Mouse (Mus musculus): ENCODE data around the gene Ly9.

The Ly9 gene

DNA sequence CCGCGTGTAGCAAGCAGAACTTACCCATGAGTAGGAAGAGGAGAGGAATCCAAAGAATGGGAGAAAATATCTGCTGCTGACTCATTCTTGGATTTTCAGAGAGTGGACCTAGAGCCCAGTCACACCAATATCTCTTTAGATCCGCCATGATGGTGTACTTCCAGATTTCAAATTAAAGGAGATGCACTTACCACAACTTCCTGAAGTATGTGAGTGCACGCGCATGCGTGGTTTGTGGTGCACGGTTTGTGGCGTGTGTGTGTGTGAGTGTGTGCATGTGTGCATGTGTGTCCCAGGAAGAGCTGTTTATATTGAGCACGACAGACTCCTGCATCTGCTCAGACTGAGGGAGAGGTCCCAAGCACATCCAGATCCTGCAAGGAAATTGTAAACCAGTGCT is at the start of gene Ly9:
Gene Ly9 (minus strand): TSS at position 235 of the 400 bp plus-strand sequence.
- no peak for DNase-seq (ENCODE audit: low spot score)

DNA sequence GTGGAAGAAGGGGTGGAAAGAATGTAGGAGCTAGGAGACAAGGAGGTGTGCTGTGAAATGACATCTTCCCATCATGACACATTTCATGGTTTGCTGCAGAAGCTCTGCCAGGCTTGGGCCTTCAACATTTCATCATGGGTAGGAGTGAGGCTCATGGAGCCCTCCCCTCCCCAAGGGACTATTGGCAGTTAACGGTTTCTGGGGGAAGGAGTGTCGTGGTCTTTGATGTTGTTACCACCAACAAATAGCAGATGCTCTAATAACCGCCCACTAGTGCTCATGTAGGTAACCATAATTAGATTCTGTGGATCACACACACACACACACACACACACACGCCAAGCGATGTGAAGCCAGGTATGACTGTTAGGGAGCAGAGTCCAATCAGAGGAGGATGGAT is 45.5 kb upstream of the Ly9 start, which contains the start of gene Slamf7:
Gene Slamf7 (minus strand): TSS at position 302 of the 400 bp plus-strand sequence.
- DNase-seq (ENCODE audit: low spot score), result no peak

DNA sequence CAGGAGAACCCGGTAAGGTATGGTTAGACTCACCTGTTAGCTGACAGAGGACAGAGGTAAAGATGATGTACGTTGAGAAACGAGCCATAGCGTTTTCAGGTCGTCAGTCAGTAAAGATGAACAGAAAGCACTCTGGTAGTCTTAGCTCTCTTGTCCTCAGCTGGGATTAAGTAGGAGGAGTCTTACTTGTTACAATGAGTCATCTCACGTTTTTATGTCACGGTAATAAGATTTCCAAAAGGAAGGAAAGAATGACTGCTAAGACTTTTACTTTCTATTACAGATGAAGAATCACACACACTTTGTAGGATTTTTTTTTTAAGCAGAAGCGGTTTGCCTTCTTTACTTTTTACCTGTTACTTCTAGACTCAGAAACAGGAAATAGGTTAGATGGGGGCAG is 41.6 kb upstream of the Ly9 start:
- DNase-seq (ENCODE audit: low spot score), result no peak

DNA sequence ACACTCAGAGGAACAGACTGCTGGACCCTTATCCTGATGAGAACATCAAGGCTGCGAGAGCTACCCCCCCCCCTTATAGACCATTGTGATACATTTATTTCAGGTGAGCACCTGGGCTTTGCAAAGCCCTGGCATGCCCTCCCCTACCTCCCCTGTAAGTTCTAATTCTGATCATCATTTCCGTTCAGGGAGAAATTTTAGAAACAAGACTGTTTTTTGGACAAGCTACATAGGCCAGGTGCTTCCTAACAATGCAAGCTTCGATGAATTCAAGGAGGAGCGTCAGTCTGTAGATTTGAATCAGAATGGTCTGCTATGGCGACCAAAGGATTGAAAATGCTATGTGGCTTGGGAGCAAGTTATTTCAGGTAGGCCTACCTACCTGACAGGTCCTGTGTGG is 40.5 kb upstream of the Ly9 start:
- DNase-seq (ENCODE audit: low spot score), result no peak

GRCm38 (mm10) chr1:171646429-171646940 is 39.3 kb upstream of the Ly9 start:
- DNase-seq (ENCODE audit: low spot score), result no peak

DNA sequence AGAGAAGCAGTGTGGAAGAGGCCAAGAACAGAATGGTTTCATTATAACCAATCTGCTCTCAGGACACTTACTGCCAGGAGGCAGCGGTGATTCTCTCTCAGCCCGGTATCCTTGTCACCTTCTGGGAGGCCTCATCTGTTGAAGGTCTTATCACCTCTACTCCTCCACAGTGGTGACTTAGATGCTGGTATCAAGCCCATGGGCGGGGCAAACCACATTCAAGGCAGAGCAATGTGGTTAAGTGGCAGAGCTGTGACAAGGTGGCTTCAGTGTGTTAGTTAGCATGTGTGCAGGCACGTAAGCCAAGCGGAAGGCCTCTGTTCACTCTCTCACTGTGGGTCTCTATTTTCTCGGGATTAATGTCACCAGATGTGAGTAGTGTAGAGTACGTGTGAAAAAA is 36.4 kb upstream of the Ly9 start:
- no peak for DNase-seq (ENCODE audit: low spot score)

DNA sequence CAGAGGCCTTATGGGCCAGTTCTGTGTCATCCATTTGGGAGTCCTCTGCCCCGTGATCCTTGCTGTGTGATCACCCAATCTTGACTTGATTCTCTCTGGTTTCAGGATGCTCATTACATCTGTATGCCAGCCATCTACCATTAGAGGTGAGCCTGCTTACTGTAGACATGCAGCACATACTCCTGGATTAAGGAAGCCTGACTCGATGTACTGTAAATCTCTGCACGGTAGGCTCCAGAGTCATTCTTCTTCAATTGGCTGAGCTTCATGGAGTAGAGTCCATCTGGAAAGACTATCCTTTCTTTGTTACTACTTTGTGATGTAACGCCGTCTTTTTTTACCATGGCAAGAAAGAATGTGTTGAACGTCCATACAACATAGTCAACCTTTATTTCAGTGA is 33.6 kb upstream of the Ly9 start:
- no peak for DNase-seq (ENCODE audit: low spot score)

GRCm38 (mm10) chr1:171638686-171639085 is 31.5 kb upstream of the Ly9 start:
- DNase-seq (ENCODE audit: low spot score), result no peak

- no peak for DNase-seq (ENCODE audit: low spot score)
Observed at GRCm38 (mm10) chr1:171637101-171637500, 29.9 kb upstream of the Ly9 start.

GRCm38 (mm10) chr1:171635696-171636095 is 28.5 kb upstream of the Ly9 start:
- DNase-seq (ENCODE audit: low spot score), result no peak

- no peak for DNase-seq (ENCODE audit: low spot score)
Observed at GRCm38 (mm10) chr1:171631447-171631846, 24.2 kb upstream of the Ly9 start.

DNA sequence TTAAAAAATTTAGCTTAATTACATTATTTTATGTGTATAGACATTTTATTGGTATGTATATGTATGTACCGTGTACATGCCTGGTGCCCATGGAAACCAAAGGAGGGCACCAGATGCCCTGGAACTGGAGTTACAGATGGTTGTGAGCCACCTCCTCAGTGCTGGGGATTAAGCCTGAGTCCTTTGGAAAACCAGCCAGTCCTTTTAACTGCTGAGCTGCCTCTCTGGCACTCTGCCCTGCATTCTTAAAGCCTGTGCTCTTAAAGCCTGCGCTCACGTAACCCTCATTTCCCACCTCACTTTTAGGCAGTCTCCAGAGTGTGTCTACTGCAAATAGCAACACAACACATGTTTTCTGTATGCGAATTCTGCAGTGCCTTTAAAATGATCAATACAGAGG is 23.7 kb upstream of the Ly9 start:
- DNase-seq (ENCODE audit: low spot score), result no peak

DNA sequence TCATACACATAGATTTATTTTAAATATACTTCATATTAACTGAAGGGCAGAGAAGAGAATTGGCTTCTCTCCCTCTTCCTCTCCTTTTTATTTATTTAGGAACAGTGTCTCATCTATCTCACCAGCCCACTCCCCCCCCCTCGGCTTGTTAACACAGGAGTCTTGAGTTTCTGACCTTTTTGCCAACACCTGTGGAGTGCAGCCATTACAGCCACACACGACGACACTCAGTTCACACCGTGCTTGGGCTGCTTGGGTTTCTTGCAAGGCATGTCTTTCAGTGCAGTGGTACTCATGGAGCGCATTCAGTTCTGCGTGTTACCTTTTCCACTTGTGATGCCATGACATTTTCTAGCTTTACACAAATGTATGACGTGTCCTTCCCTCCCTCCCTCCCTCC is 22.8 kb upstream of the Ly9 start:
- no peak for DNase-seq (ENCODE audit: low spot score)

DNA sequence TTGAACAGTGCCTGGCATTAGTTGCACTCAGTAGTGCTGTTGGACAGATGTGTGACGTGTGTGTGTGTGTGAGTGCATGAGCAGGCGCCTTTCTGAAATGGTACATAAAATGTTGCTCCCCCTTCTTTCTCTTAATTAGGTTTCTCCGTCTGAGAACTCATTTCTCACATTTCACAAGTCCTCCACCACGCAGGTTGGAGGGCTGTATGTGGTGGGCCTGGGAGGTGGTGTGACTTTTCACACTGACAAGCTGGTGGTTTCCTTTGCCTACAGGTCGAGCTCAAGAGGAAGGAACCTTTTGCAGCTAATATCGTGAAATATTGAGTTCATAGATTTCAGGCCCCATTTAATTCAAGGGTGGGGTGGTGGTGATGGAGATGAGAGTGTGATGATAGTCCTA is 22.0 kb upstream of the Ly9 start:
- no peak for DNase-seq (ENCODE audit: low spot score)

DNA sequence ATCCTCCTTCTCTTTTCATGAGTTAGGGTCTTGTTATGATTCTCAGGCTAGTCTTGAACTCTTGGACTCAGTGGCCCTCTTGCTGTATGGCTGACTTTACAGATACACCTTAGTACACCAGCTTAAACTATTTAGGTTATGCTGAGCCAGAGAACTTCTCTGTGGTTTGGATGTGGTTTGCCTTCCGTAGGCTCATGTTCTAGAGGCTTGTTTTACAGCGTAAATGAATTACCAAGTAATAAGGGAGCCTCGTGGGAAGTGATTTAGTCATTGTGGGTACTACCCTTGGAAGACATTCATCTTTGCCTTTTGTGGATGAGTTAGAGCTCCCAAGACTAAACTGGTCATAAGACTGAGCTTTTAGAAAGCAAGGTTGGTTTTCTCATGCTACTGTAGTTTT is 20.6 kb upstream of the Ly9 start:
- DNase-seq (ENCODE audit: low spot score), result no peak

DNA sequence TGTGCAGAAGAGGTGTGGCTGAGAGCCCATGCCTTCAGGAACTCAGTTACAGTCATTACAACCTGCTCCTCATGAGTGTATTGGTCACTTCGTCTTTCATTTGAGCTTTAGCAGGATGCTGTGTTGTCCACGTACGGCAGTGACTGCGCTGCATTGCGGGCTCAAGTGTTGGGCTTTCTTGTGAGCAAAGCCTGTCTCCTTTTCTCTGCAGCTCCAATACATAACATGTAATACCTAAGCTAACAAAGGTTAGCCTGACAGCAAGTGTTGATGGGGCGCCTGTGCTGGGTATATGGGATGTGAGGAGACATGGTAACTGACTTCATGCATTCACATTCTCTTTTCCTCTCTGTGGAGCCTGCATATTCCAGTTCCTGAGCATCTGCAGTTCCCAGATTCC is 12.9 kb upstream of the Ly9 start:
- no peak for DNase-seq (ENCODE audit: low spot score)

DNA sequence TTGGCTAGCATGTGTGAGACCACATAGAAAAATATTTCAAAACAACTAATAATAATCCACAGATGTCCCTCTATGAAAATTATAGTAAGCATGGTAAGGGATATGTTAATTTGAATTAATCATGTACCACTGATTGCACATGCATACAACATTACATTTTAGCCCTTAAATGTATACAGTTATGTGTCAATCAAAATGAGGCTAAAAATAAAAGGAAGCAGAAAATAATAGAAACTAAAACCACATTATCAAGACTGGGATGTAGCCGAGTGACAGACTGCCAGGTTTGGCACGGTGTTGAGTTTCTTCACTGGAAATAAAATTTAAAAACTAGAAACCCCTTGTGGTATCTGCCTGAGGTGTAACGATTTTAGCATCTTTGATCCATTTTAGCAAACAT is 12.4 kb upstream of the Ly9 start:
- DNase-seq (ENCODE audit: low spot score), result no peak

DNA sequence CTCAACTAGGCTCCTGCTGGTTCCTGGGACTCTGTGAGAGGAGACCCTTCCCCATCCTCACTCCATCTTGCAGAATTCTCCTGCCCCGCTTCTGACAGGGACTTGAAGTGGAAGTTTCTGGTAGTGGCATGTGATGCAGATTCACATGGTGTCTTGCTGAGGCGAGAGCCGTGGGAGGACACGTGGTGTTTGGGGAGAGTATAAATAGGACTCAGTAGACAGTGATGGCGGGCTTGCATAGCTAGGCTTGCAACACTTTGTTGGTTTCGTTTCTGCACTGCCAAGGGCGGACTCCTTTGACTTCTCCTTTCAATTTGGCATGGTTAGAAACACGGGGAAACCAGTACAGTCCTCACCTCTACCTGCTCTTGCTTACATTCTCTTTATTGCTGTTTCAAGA is 11.8 kb upstream of the Ly9 start:
- no peak for DNase-seq (ENCODE audit: low spot score)

- DNase-seq (ENCODE audit: low spot score), result no peak
Observed at GRCm38 (mm10) chr1:171616881-171617515, 9.8 kb upstream of the Ly9 start.

- no peak for DNase-seq (ENCODE audit: low spot score)
Observed at GRCm38 (mm10) chr1:171613962-171614361, 6.8 kb upstream of the Ly9 start.

DNA sequence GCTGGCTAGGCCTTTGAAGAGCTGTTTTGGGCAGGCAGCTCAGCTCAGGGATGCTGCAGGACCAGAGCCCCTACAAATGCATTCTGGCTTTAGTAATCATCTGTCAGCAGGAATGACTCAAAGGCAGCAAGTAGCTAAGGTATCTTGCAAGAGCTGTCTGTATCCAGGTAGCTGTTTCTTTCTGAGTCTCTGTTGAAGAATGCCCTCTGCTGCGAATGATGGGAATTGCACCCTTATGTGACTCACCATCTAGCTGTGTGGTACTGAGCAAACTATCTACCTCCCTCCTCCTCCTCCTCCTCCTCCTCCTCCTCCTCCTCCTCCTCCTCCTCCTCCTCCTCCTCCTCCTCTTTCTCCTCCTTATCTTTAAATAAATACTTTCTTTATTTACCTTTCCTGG is 3.6 kb upstream of the Ly9 start:
- no peak for DNase-seq (ENCODE audit: low spot score)

GRCm38 (mm10) chr1:171610026-171610425 is 2.8 kb upstream of the Ly9 start:
- no peak for DNase-seq (ENCODE audit: low spot score)

DNA sequence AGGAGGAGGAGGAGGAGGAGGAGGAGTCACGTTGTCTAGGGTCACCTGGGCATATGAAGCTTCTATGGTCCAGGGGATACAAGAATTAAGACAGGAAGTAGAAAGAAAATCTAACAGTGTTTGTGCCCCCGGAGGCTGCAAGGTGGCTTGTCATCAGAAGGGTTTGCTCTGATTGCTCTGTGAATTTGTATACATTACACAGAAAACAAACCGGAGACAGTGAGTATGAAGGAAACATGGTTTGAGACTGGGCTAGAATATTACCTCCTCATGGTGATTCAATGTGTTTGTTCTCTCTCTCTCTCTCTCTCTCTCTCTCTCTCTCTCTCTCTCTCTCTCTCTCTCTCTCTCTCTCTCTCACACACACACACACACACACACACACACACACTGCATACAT is 554 bp downstream of the Ly9 start:
- no peak for DNase-seq (ENCODE audit: low spot score)

GRCm38 (mm10) chr1:171604686-171605085 is 2.5 kb downstream of the Ly9 start:
- no peak for DNase-seq (ENCODE audit: low spot score)

Measured in ovary, postnatal 14 days (tissue).